Mouse (Mus musculus) heart, postnatal 0 days (tissue): ENCODE results near the gene Traf5.

Source experiments
- CTCF ChIP-seq: IDR thresholded peaks from 2 replicates; pipeline ENCODE4 v1.5.1; 2016; ENCODE audit warnings: antibody characterized with exemption, control low read depth, low read depth
- EP300 ChIP-seq: IDR thresholded peaks from 2 replicates; pipeline ENCODE4 v1.6.1; 2016; ENCODE audit warnings: antibody characterized with exemption, low read depth

DNA sequence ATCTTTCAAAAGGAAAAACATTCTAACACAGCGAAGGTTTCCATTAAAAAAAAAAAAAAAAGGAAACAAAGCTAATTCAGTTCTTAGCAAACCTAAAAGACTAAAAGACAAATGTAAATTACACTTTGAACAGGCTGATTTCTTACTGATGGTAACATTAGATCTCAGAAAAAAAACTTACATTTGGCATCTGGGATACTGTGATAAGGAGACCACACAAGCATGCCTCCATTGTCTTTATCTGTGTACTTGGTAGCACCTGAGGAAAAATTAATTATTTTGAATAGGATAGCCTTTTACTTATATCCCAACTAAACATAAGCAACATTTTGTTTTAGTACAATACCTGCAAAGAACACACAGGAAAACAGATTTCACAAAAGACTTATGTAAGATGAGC lies 37.8 kb upstream of the Traf5 start:
- TF ChIP-seq CTCF: no peak
- TF ChIP-seq EP300: no peak
